Mouse (Mus musculus): ENCODE data around the gene Cntn1.

DNA sequence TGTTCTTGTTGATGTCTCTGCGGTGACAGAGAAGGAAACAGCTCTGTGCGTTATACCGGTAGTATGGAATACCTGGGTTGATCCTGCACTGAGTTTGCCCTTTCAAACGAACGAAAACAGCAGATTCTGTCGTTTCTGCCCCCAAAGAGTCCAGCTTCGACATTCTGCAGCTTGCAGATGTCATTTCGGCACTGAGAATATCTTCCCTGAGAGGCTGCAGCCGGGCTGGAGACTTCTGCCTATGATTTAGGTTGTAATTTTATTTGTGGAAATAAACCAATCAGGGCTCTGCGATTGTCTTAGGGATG is 109.8 kb downstream of the Cntn1 start:
- TF ChIP-seq POLR2A (IDR thresholded peaks at IDR 0.05; ENCODE audit: insufficient read depth, low read length) (no peak), CTCF (IDR thresholded peaks at IDR 0.05; ENCODE audit: low read depth, low read length) (no peak)
